Mouse (Mus musculus): ENCODE data around the gene Gm45521.
"Not testable (repeated sequence)": the region's sequence is repeated elsewhere in the genome, so short reads cannot be mapped to it uniquely, and the experiment has no call there.

Gene Gm45521

GRCm38 (mm10) chr14:8000831-8001685 lies 44.0 kb downstream of the Gm45521 start:
- no peak for DNase-seq

DNA sequence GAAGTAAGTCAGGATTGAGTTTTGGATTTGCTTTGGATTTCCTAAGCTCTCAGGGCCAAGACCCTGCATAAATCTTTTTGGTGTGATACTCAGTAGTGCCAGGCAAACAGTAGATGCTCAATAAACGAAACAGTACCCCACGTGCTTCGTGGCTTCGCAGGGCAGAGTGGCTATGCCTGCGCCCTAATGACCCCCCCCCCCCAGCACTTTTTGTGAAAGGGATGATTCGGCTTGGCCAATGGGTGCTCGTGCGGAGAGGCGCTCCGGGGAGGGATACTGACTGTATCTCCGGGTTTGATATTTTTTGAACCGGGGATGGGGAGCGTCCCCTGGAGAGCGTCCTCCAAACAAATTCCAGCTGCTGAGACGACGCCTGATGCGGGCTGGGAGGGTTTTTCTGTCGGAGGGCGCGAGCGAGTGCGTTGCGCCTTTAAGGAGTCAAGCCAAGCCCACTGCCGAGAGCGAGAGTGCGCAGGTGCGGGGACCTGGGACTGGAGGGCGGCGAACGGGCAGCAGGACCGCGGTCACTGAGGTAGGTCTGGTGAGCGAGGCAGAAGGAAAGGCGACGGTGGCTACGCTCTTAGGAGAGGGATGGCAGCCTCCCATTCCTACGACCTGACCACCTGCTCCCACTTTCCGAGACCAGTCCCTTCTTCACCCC lies 45.5 kb downstream of the Gm45521 start, which contains the start of gene Abhd6:
Gene Abhd6, plus strand, starts transcription at position 471 of the 661 bp plus-strand sequence.
- peak; percentile 87 for DNase-seq

DNA sequence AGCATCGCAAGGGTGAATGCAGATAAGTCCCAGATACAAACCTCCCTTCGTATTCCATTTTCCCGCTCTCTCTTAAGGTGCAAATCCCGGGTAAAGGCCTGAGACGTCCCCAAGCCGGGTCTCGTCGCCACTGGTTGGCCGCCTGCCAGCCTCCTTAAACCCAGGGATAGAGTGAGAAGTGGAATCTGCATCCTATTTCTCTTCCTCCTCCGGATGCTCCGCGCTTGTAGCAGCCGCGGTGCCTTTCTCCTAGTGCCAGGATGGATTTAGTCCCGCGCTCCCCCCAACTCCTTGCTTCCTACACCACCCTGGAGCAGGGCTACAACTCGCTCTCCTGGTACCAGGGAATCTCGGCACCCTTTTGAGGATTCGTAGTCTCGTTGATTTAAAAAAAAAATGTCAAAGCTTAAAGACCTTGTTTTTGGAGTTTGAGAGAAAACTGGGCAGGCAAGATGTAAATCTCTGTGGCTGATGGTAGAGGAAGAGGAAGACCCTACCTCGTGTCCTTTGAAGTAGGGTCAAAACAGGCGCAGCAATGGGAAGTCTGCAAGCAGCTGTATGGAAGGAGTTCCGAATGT lies 46.1 kb downstream of the Gm45521 start:
- peak; percentile 81 for DNase-seq

DNA sequence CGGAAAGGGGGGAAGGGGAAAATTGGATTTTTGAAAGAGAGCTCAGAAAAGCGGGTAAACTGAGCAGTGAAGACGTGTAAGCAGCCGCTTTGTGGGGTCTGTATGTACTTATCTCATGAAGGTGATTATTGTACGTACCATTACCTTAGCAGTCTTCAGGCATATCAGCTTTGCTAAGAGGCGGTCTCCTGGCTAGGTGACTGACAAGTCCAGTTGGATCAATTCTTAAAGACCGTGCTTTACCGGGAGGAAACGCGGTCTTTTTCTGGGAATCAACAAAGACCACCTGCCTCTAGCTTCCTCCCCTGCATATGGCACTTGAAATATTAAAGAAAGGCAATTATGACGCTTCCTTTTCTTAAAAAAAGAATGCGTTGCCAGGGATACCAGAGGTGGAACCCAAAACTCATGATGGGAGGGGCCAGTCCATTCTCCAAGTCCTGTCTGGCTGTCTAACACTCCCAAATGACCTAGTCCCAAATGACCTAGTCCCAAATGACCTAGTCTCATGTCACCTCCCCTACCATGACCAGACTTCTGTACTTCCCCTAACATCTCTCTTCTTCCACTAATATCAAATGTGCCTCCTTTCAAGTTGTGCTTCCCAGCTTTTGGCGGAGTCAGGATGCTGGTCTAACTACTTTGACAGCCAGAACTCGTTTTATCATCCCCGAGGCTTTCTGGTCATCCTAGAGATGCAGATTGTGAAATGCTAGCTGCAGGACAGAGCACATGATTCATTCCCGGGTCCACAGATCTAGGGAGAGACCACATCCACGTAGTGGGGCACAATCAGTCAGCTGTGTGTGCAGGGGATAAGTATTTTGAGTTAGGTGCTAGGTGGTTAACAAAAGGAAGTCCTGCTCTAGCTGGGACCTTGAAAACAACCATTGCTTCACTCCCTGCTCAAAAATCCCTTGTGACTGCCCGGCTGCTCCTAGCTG lies 46.9 kb downstream of the Gm45521 start:
- DNase-seq: no peak

DNA sequence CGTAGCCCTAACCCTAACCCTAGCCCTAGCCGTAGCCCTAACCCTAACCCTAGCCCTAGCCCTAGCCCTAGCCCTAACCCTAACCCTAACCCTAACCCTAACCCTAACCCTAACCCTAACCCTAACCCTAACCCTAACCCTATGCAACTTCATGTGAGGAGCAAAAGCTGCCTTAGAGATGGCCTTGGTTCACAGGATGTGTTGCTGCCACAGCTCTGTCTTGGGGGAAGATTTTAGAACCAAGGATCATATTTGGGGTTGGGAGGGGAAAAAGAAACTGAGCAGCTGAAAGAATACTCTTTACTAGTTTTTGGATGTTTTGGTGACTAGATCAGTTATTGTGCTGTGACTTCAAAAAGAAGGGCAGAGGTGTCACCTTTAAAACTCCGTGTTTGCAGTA lies 49.0 kb downstream of the Gm45521 start:
- not testable (repeated sequence) for DNase-seq

DNA sequence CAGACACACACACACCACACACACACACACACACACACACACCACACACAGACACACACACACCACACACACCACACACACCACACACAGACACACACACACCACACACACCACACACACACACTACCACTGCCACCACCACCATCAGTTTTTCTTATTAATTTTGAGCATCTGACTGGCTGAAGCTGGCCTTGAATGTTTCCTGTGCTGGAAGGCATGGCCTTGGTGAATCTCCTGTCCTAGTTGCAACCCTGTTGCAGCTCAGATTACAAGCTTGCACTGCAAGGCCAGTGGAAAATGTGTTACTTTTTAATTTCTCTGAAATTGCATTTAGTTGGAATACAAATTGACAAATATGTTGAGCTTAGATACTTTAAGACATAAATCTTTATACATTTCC lies 50.0 kb downstream of the Gm45521 start:
- DNase-seq: no peak

- no peak for DNase-seq
Observed at GRCm38 (mm10) chr14:8007486-8007885, 50.4 kb downstream of the Gm45521 start.

DNA sequence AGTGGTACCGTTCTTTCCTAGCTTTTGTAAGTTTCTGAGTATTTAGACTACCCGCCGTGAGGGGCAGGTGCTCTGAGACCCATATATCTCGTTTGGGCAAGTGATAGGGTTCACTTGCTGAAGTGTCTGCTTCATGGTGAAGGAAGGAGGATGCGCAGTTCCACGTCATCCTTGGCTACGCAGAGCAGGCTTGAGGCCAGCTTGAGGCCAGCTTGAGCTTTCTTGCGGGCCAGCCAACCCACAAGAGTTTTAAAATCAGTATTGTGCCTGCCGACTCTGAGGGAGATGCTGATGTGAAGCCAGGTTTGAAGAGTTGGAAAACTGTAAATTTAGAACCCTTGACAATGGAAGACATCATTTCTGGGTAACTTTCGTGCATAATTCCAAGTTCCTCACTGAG lies 50.8 kb downstream of the Gm45521 start:
- peak; percentile 29 for DNase-seq

All from right cerebral cortex, postnatal 4 days (tissue).